Mouse (Mus musculus) liver, embryonic 11.5 days (tissue): ENCODE results near the gene Txn2. TPM values are rescaled to one million over a fixed set of nuclear protein-coding genes. Genes with fewer than 3 reads are reported as not detected.

ENCODE experiments used
- ATAC-seq: fragments of 200-750 bp; cut with Nextera tagmentation; replicated peaks from 2 replicates; pipeline ENCODE4 v1.8.0; 2017; ENCODE audit warnings: moderate number of reproducible peaks, mild to moderate bottlenecking, moderate TSS enrichment, moderate library complexity; ENCODE audit not compliant: low FRiP score
- DNase-seq: peaks from one replicate; pipeline ENCODE4 v3.0.0-alpha.2; 2017; ENCODE audit warnings: low spot score
- H3K27ac ChIP-seq: fragments of 300-500 bp; sonication (generic); 2 replicates; pipeline ENCODE4 v1.5.1; 2014; ENCODE audit warnings: mild to moderate bottlenecking, low read depth, low read length, control low read depth
- H3K27me3 ChIP-seq: fragments of 300-500 bp; sonication (generic); replicated peaks from 2 replicates; pipeline ENCODE4 v1.6.1; 2014; ENCODE audit warnings: low read length, mixed read lengths; ENCODE audit not compliant: control insufficient read depth, insufficient read depth
- H3K36me3 ChIP-seq: fragments of 300-500 bp; sonication (generic); 2 replicates; pipeline ENCODE4 v1.6.1; 2014; ENCODE audit warnings: mild to moderate bottlenecking, low read length, moderate library complexity, mixed read lengths; ENCODE audit not compliant: control insufficient read depth, insufficient read depth
- H3K4me1 ChIP-seq: fragments of 300-500 bp; sonication (generic); replicated peaks from 2 replicates; pipeline ENCODE4 v1.6.1; 2014; ENCODE audit warnings: low read length, mixed read lengths; ENCODE audit not compliant: control insufficient read depth, insufficient read depth
- H3K4me2 ChIP-seq: fragments of 300-500 bp; sonication (generic); 2 replicates; pipeline ENCODE4 v1.6.1; 2014; ENCODE audit warnings: mild to moderate bottlenecking, control low read depth, moderate library complexity
- H3K4me3 ChIP-seq: fragments of 300-500 bp; sonication (generic); 2 replicates; pipeline ENCODE4 v1.5.1; 2014; ENCODE audit warnings: low read depth, low read length, control low read depth
- H3K9ac ChIP-seq: fragments of 300-500 bp; sonication (generic); 2 replicates; pipeline ENCODE4 v1.6.1; 2014; ENCODE audit warnings: low read depth, low read length, control low read depth
- H3K9me3 ChIP-seq: fragments of 300-500 bp; sonication (generic); 2 replicates; pipeline ENCODE4 v1.6.1; 2016; ENCODE audit warnings: low read length, inconsistent platforms, mixed read lengths; ENCODE audit not compliant: control insufficient read depth
- WGBS: fragments of 180-500 bp; shearing (Covaris S2); extraction: QIAGEN DNeasy Blood & Tissue Kit; methylation state at CpG from one replicate; pipeline ENCODE4 v1.1.7; 2014; 5-methylcytosine and 5-hydroxymethylcytosine counted together
- polyA plus RNA-seq: library from polyadenylated mRNA; unstranded; fragments of >200 nt; fragmentation: Nextera tagmentation; extraction: Ambion mirVana; gene quantifications from 2 replicates; pipeline ENCODE4 v1.2.1, GENCODE M21; 2014

The Txn2 gene
- polyA plus RNA-seq, 1 experiment from 2014 or later, result 390 TPM

DNA sequence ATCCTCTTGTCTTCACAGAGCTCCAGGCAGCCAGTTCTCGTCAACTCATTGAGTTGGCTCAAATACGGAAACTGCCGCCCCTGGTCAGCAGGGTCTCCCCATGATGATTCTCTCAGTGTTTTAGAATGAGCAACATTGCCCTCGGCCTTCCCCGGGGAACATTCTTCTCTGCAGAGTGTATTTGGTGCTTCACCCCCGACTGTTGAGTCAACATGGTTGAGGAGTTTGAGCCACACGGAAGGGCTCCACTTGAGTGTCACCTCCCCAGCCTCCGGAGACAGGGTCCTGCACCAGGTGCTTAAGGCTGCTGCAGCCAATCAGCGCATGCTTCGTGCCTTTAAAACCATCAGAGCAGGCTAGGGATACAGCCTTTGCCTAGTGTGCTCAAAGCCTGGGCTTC is 35.5 kb downstream of the Txn2 start:
- no peak for DNase-seq
- no peaks in the 10 kb centered on the region for H3K4me1 ChIP-seq
- WGBS, result 61% methylated on average over 10 of the region's 10 CpGs
- H3K36me3 ChIP-seq, result no peaks in the 10 kb centered on the region
- no peak overlapping the region for H3K4me2 ChIP-seq
- H3K9me3 ChIP-seq, result no peaks in the 10 kb centered on the region
- no peak overlapping the region for H3K27ac ChIP-seq
- no peak for ATAC-seq
- no peak overlapping the region for H3K4me3 ChIP-seq
- H3K9ac ChIP-seq, result no peak overlapping the region
- no peaks in the 10 kb centered on the region for H3K27me3 ChIP-seq

DNA sequence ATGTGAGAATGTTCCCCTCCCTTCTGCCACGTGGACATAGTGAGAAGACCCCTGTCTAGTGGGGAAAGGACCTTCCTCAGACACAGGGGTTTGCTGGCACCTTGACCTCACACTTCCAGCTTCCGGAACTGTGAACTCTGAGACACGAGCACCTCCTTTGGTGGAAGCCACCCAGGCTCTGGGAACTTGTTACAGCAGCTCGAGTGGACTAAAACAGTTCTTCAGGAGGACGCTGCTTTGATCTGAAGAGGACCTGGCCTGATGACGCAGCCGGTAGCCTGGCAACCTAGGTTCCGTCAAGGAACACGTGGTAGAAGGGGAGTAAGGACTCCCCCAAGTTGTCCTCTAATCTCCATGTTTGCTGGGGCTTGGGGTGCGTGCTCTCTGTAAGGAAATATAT is 36.4 kb downstream of the Txn2 start:
- DNase-seq (no peak), ATAC-seq (no peak)
- Histone ChIP-seq H3K27me3 (no peaks in the 10 kb centered on the region), H3K27ac (no peak overlapping the region), H3K4me1 (no peaks in the 10 kb centered on the region), H3K4me2 (no peak overlapping the region), H3K36me3 (no peaks in the 10 kb centered on the region), H3K4me3 (no peak overlapping the region), H3K9me3 (no peaks in the 10 kb centered on the region), H3K9ac (no peak overlapping the region)
- 86% methylated on average over 10 of the region's 10 CpGs for WGBS

DNA sequence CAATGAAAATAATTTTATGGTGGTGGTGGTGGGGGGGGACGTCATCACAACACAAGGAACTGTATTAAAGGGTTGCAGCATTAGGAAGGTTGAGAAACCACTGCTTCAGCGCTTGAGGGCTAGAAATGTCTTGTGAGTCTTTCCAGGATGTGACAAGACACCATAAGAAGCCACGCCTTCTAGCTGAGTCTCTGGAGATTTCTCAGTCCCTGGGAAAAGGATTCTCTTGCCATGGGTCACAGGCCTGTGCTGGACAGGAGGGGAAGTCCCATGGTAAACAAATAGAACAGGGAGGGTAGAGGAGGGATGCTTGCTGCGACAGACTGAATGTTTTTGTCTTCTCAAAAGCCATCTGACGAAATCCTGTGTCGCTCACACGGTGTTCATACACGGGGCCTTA is 37.0 kb downstream of the Txn2 start:
- 78% methylated on average over 8 of the region's 8 CpGs for WGBS
- DNase-seq (no peak), ATAC-seq (no peak)
- Histone ChIP-seq H3K4me1 (peaks cover 6% of the 10 kb centered on the region), H3K27ac (no peak overlapping the region), H3K36me3 (no peaks in the 10 kb centered on the region), H3K9me3 (no peaks in the 10 kb centered on the region), H3K27me3 (no peaks in the 10 kb centered on the region), H3K9ac (no peak overlapping the region), H3K4me3 (no peak overlapping the region), H3K4me2 (no peak overlapping the region)

DNA sequence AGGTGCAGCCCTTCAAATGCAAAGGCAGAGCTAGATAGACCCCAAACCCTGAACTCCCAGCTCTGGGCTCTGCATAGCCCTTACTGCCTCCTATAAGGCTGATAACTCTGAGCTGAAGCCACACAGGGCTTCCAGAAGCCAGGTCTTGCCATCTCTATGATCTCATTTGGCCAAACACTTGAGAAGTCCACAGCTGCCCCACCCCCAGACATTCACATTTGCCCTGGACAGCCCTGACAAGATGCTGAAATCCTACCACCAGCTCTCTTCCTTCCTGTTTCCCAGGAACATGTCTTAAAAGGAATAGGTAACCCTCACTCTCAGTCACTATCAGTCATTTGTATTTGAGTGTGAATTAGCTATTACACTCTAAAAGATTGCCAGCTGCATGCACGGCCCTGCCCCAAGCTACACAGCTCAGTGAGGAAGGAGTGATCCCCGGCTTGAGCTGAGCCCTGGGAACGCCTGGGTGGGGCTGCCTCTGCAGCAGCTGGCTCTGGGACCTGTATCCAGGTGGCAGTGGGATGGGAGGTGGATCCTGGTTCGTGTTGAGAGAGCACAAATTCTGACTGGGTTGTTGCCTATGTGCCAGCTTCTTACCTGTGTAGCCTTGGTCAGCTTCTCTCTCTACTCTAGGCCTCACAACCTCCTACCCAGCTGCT is 38.9 kb downstream of the Txn2 start:
- Histone ChIP-seq H3K4me3 (no peak overlapping the region), H3K4me2 (no peak overlapping the region), H3K36me3 (no peaks in the 10 kb centered on the region), H3K9me3 (no peaks in the 10 kb centered on the region), H3K9ac (no peak overlapping the region), H3K4me1 (peaks cover 18% of the 10 kb centered on the region), H3K27me3 (no peaks in the 10 kb centered on the region), H3K27ac (no peak overlapping the region)
- 51% methylated on average over 4 of the region's 4 CpGs for WGBS
- no peak for DNase-seq
- ATAC-seq, result no peak

DNA sequence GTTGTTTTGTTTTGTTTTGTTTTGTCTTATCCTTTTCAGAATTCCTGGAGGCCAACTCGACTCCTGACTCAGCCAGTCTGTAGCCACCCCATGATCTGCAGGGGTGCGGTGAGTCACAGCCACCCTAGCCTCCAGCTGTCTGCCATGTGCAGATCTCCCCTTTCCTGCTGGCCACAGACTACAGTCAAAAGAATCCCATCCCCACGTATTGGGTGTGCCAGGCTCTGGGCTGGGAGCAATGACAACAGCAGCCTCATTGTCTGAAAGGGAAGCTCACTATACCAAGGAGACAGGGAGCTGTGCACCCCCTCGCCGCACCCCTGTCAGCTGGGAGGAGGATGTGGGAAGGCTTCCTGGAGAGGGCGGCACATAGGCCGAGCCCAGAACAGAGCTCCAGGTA is 40.5 kb downstream of the Txn2 start:
- WGBS, result 54% methylated on average over 7 of the region's 7 CpGs
- no peak for DNase-seq

DNA sequence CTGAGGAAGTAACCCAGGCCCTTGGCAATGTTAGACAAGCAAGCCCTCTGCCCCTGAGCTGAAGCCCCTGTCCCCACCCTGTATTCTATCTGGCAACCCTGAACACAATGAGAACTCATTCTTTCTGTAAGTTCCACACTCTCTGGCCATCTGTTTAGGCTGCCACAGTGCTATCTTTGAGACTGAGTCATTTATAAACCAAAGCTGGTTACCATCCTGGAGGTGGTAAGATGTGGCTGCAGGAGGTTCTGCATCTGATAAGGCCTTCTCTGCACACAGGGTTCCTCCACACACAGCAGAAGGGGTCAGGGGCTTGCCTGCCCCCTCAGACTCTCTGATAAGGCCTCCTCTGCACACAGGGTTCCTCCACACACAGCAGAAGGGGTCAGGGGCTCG is 41.7 kb downstream of the Txn2 start:
- DNase-seq (no peak), ATAC-seq (no peak)
- Histone ChIP-seq H3K27ac (no peak overlapping the region; the same call in 1 of the 2 replicates), H3K4me1 (peaks cover 36% of the 10 kb centered on the region), H3K4me3 (no peak overlapping the region), H3K36me3 (no peaks in the 10 kb centered on the region), H3K4me2 (no peak overlapping the region), H3K9ac (no peak overlapping the region), H3K27me3 (no peaks in the 10 kb centered on the region), H3K9me3 (no peaks in the 10 kb centered on the region)
- 30% methylated on average over 1 of the region's 1 CpGs for WGBS

More for the DNA sequence above, 40.5 kb downstream of the Txn2 start:
- H3K9ac ChIP-seq, result no peak overlapping the region
- peaks cover 25% of the 10 kb centered on the region for H3K4me1 ChIP-seq
- H3K4me2 ChIP-seq, result no peak overlapping the region
- H3K9me3 ChIP-seq, result no peaks in the 10 kb centered on the region
- no peak for ATAC-seq
- H3K27ac ChIP-seq, result no peak overlapping the region
- no peaks in the 10 kb centered on the region for H3K27me3 ChIP-seq
- no peaks in the 10 kb centered on the region for H3K36me3 ChIP-seq
- no peak overlapping the region for H3K4me3 ChIP-seq

DNA sequence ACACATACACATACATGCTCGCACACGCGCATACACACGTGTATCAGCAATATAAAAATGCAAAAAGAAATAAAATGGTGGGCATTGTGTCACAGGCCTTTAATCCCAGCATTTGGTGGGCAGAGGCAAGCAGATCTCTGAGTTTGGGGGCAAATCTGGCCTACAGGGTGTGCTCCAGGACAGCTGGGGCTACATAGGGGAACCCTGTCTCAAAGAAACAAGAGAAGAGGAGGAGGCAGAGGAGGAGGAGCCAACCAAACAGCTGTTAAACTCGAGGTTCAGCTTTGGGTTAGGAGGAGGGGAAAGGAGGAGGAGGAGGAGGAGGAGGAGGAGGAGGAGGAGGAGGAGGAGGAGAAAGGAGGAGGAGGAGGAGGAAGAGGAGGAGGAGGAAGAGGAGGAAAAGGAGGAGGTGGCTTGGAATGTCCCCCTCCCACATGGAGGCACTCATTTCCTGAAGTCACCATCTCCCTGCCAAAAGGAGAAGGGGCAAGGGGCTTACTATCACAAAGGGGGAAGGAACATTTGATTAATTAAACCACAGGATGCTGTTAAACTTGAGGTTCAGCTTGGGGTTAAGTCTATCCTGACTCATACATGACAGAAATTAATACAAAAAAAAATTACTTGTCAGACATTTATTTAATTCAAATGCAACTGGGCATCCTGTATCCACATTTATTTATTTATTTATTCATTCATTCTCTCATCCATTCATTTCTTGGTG is 42.3 kb downstream of the Txn2 start:
- H3K4me1 ChIP-seq, result peaks cover 42% of the 10 kb centered on the region
- no peak overlapping the region for H3K4me3 ChIP-seq
- H3K36me3 ChIP-seq, result no peaks in the 10 kb centered on the region
- H3K27me3 ChIP-seq, result no peaks in the 10 kb centered on the region
- ATAC-seq (no peak), DNase-seq (no peak)
- no peak overlapping the region; the same call in 1 of the 2 replicates for H3K27ac ChIP-seq
- 87% methylated on average over 4 of the region's 5 CpGs for WGBS
- no peaks in the 10 kb centered on the region for H3K9me3 ChIP-seq
- H3K9ac ChIP-seq, result no peak overlapping the region
- H3K4me2 ChIP-seq, result no peak overlapping the region

DNA sequence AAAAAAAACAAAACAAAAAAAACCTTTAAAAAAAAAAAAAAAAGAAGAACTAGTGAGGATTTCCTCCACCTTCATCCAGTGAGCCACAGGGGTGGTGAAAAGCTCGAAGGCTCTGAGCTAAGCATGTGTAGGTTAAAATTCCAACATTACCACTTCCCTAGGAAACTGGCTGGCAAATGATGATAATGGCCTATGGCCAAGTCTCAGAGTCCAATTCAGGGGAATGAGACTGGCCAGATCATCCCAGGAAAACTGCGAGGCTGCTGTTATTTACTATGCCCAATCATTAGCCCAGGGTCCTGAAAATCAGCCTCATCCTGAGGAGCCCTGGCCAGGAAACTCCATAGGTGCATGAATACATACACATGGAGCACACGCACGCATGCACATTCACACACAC is 42.9 kb downstream of the Txn2 start:
- Histone ChIP-seq H3K27me3 (no peaks in the 10 kb centered on the region), H3K4me3 (no peak overlapping the region), H3K9me3 (no peaks in the 10 kb centered on the region), H3K9ac (no peak overlapping the region), H3K4me2 (no peak overlapping the region), H3K4me1 (peaks cover 45% of the 10 kb centered on the region), H3K27ac (no peak overlapping the region; the same call in 1 of the 2 replicates), H3K36me3 (no peaks in the 10 kb centered on the region)
- ATAC-seq (no peak), DNase-seq (no peak)
- WGBS, result 77% methylated on average over 4 of the region's 4 CpGs

DNA sequence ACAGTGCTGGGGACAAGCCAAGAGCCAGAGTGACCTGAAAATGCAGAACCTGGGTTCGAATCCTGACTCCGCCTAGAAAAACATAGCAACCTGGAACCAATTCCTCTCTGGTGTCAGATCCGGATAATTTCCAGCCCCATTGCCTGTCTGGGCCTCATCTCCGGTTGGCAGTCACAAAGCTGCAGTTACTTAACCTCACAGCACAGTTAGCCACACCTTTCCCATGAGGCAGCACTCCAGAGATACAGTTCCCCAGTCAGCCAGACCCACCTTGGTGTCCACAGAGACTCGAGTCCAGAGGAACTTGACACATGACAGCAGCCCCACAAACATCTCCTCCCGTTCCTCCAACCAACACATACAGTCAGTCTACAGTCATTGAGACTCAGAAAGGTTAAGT is 43.6 kb downstream of the Txn2 start:
- Histone ChIP-seq H3K4me2 (no peak overlapping the region), H3K9me3 (no peaks in the 10 kb centered on the region), H3K9ac (no peak overlapping the region), H3K4me1 (peaks cover 45% of the 10 kb centered on the region), H3K36me3 (no peaks in the 10 kb centered on the region), H3K4me3 (no peak overlapping the region), H3K27me3 (no peaks in the 10 kb centered on the region), H3K27ac (no peak overlapping the region)
- no peak for DNase-seq
- WGBS, result 73% methylated on average over 6 of the region's 6 CpGs
- no peak for ATAC-seq
